Mouse (Mus musculus): Measurements from ENCODE around the gene Nectin1. TPM values are rescaled to one million over a fixed set of nuclear protein-coding genes. Genes with fewer than 3 reads are reported as not detected.

Nectin1 gene
- polyA plus RNA-seq, 1 experiment from 2014 or later: 9.7 TPM

DNA sequence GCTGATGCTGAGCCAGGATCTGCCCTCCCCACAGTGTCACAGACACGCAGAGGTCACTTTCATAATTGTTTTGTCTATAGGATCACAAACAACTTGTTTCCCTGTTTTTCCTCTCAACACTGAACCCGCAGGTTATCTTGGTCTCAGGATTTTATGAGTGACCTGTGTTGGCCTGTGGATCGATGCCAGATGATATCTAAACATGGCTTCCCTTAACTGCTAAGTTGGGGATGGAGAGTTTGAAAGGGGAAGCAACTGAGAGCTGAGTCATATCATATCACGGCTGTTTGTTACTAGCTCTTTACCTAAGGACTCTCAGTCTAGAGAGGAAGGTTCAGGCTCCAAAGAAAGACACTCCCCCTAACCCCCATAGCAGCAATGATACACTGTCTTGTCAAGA is 11.7 kb downstream of the Nectin1 start:
- Histone ChIP-seq H3K36me3 (peaks cover 4% of the 10 kb centered on the region; the same call in 1 of the 2 replicates), H3K27ac (replicated peaks) (no peak overlapping the region), H3K4me3 (no peak overlapping the region), H3K4me2 (replicated peaks) (no peak overlapping the region), H3K4me1 (peaks cover 80% of the 10 kb centered on the region), H3K9me3 (no peaks in the 10 kb centered on the region), H3K27me3 (no peaks in the 10 kb centered on the region), H3K9ac (replicated peaks) (no peak overlapping the region; the same call in 1 of the 2 replicates)
- 79% methylated on average over 4 of the region's 4 CpGs for WGBS
- ATAC-seq (ENCODE audit: low FRiP score, low read depth): no peak

GRCm38 (mm10) chr9:43755928-43756327 is 12.1 kb downstream of the Nectin1 start:
- 87% methylated on average over 2 of the region's 2 CpGs for WGBS

GRCm38 (mm10) chr9:43757225-43757624 is 13.4 kb downstream of the Nectin1 start:
- H3K36me3 ChIP-seq: peaks cover 3% of the 10 kb centered on the region; the same call in 1 of the 2 replicates
- H3K27me3 ChIP-seq: no peaks in the 10 kb centered on the region
- peaks cover 89% of the 10 kb centered on the region for H3K4me1 ChIP-seq
- no peak overlapping the region for H3K4me2 ChIP-seq (replicated peaks)
- no peak for ATAC-seq (ENCODE audit: low FRiP score, low read depth)
- H3K9me3 ChIP-seq: no peaks in the 10 kb centered on the region
- WGBS: 70% methylated on average over 10 of the region's 10 CpGs
- H3K27ac ChIP-seq (replicated peaks): no peak overlapping the region
- no peak overlapping the region for H3K4me3 ChIP-seq
- no peak overlapping the region for H3K9ac ChIP-seq (replicated peaks)

More at GRCm38 (mm10) chr9:43755928-43756327, 12.1 kb downstream of the Nectin1 start:
- no peak overlapping the region for H3K27ac ChIP-seq (replicated peaks)
- H3K27me3 ChIP-seq: no peaks in the 10 kb centered on the region
- H3K4me2 ChIP-seq (replicated peaks): no peak overlapping the region
- H3K4me3 ChIP-seq: no peak overlapping the region
- peaks cover 4% of the 10 kb centered on the region; the same call in 1 of the 2 replicates for H3K36me3 ChIP-seq
- ATAC-seq (ENCODE audit: low FRiP score, low read depth): no peak
- peaks cover 80% of the 10 kb centered on the region for H3K4me1 ChIP-seq
- H3K9me3 ChIP-seq: no peaks in the 10 kb centered on the region
- no peak overlapping the region for H3K9ac ChIP-seq (replicated peaks)

- Histone ChIP-seq H3K9me3 (no peaks in the 10 kb centered on the region), H3K36me3 (no peaks in the 10 kb centered on the region), H3K9ac (replicated peaks) (no peak overlapping the region), H3K27me3 (no peaks in the 10 kb centered on the region), H3K4me2 (replicated peaks) (no peak overlapping the region), H3K4me3 (no peak overlapping the region), H3K4me1 (peaks cover 85% of the 10 kb centered on the region), H3K27ac (replicated peaks) (0 out of 2 replicates have a peak overlapping the region, but pooled peaks have one; percentile 10)
- no peak for ATAC-seq (ENCODE audit: low FRiP score, low read depth)
- WGBS: 52% methylated on average over 5 of the region's 5 CpGs
Observed at GRCm38 (mm10) chr9:43757972-43758965, 14.5 kb downstream of the Nectin1 start.

GRCm38 (mm10) chr9:43760078-43760477 is 16.3 kb downstream of the Nectin1 start:
- no peaks in the 10 kb centered on the region; the same call in 1 of the 2 replicates for H3K9me3 ChIP-seq
- ATAC-seq (ENCODE audit: low FRiP score, low read depth): no peak
- no peaks in the 10 kb centered on the region for H3K27me3 ChIP-seq
- no peak overlapping the region for H3K4me2 ChIP-seq (replicated peaks)
- H3K36me3 ChIP-seq: no peaks in the 10 kb centered on the region
- H3K9ac ChIP-seq (replicated peaks): no peak overlapping the region
- H3K4me3 ChIP-seq: no peak overlapping the region
- 76% methylated on average over 12 of the region's 12 CpGs for WGBS
- peak overlapping the region; percentile 27 for H3K27ac ChIP-seq (replicated peaks)
- peaks cover 74% of the 10 kb centered on the region for H3K4me1 ChIP-seq

DNA sequence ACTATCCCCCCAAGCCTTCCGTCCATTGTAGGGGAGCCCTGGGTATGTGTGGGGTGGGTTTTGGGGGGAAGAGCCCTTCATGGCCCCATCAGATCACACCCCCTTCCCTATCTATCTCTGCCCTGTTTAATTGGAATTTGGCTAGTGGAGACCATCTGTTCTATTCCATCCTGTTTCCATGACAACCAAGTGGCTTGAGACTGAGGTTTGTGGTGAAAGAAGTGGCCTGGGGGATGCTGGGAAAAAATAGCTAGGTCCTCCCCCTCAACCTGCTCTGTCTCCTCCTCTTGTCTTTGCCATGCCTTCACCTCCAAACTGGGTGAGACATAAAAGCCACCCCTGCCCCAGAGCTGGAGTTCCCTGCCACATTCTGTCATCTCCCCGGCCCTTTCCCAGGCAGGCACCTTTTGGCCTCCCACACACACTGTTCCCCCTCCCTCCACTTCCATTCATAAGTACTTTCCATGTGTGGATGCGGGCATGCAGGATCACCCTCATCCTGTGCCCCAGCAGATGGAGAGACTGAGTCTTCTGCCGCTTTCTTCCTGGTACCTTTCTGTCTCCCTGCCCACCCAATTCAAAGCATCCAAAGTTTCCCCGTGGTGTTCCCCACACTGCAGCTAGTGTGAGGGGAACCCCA is 17.5 kb downstream of the Nectin1 start:
- Histone ChIP-seq H3K4me2 (replicated peaks) (peak overlapping the region; percentile 31), H3K36me3 (no peaks in the 10 kb centered on the region), H3K4me3 (no peak overlapping the region), H3K27ac (replicated peaks) (peak overlapping the region; percentile 90), H3K4me1 (peaks cover 72% of the 10 kb centered on the region), H3K9me3 (no peaks in the 10 kb centered on the region; the same call in 1 of the 2 replicates), H3K27me3 (no peaks in the 10 kb centered on the region), H3K9ac (replicated peaks) (0 out of 2 replicates have a peak overlapping the region, but pooled peaks have one; percentile 11)
- WGBS: 45% methylated on average over 5 of the region's 5 CpGs
- peak; percentile 84 for ATAC-seq (ENCODE audit: low FRiP score, low read depth)

- Histone ChIP-seq H3K36me3 (no peaks in the 10 kb centered on the region), H3K9ac (replicated peaks) (no peak overlapping the region), H3K4me2 (replicated peaks) (no peak overlapping the region; the same call in 1 of the 2 replicates), H3K9me3 (no peaks in the 10 kb centered on the region; the same call in 1 of the 2 replicates), H3K4me1 (peaks cover 66% of the 10 kb centered on the region), H3K27me3 (no peaks in the 10 kb centered on the region), H3K4me3 (no peak overlapping the region), H3K27ac (replicated peaks) (peak overlapping the region; percentile 90)
- ATAC-seq (ENCODE audit: low FRiP score, low read depth): no peak
- WGBS: 83% methylated on average over 3 of the region's 3 CpGs
Observed at GRCm38 (mm10) chr9:43761941-43762340, 18.2 kb downstream of the Nectin1 start.

DNA sequence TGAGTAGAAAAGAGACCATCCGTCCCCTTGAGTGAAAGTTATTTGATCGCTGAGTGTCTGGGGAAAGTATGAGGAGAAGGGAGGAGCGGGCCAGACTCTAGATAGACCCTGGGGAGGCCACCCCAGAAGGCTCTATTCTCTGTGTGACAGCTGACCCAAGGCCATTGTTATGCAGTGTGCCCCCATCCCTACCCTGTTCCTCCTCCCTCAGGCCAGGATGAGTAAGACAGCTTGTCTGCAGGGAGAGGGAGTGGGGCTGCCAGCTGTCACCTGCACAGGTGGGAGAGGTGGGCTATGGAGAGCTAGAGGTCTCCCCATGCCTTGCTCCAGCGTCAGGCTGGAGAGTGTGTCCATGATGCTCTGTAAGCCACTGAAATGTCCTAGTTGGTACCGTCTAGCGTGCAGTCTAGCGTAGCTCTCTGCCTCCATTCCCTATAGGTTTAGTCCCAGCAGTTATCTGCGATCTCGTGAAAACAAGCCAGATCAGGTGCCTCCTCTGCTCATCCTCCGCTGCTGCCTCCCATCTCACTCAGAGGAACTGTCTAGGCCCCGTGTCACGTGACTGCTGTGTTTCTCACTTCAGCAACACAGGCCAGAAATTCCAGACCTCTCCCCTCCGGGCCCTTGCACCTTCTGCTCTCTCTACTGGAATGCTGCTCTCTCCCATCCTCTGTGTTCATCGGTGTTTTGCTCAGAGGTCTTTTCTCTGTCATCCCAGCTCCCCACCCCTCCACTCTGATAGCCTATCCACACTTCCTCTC is 21.8 kb downstream of the Nectin1 start:
- H3K4me2 ChIP-seq (replicated peaks): no peak overlapping the region
- H3K27me3 ChIP-seq: no peaks in the 10 kb centered on the region
- ATAC-seq (ENCODE audit: low FRiP score, low read depth): no peak
- no peaks in the 10 kb centered on the region; the same call in 1 of the 2 replicates for H3K9me3 ChIP-seq
- H3K36me3 ChIP-seq: no peaks in the 10 kb centered on the region
- H3K9ac ChIP-seq (replicated peaks): 0 out of 2 replicates have a peak overlapping the region, but pooled peaks have one; percentile 12
- H3K4me3 ChIP-seq: no peak overlapping the region
- H3K4me1 ChIP-seq: peaks cover 62% of the 10 kb centered on the region
- H3K27ac ChIP-seq (replicated peaks): peak overlapping the region; percentile 36
- WGBS: 76% methylated on average over 14 of the region's 14 CpGs

DNA sequence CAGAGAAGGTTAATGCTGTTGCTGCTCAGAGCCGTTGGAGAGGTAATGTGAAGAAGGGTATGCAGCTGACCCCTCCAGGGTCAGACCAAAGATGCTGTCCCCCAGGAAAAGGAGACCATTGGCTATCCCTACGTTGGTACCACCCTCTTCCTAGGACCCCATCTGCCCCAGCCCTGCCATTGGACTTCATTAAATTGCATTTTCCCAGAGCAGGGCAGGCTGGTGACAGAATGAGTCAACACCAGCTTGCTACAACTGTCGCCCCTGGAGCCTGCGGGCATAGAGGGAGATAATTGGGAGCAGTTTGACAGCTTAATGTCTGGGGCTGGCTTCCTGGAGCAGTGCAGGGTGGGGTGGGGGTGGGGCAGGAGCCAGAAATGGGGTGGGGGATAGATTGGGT is 25.0 kb downstream of the Nectin1 start:
- H3K4me2 ChIP-seq (replicated peaks): no peak overlapping the region
- H3K4me3 ChIP-seq: no peak overlapping the region
- H3K27me3 ChIP-seq: no peaks in the 10 kb centered on the region
- H3K9ac ChIP-seq (replicated peaks): no peak overlapping the region
- H3K4me1 ChIP-seq: peaks cover 52% of the 10 kb centered on the region
- peak; percentile 81 for ATAC-seq (ENCODE audit: low FRiP score, low read depth)
- no peaks in the 10 kb centered on the region; the same call in 1 of the 2 replicates for H3K9me3 ChIP-seq
- H3K27ac ChIP-seq (replicated peaks): peak overlapping the region; percentile 64
- WGBS: 14% methylated on average over 4 of the region's 4 CpGs
- no peaks in the 10 kb centered on the region for H3K36me3 ChIP-seq

DNA sequence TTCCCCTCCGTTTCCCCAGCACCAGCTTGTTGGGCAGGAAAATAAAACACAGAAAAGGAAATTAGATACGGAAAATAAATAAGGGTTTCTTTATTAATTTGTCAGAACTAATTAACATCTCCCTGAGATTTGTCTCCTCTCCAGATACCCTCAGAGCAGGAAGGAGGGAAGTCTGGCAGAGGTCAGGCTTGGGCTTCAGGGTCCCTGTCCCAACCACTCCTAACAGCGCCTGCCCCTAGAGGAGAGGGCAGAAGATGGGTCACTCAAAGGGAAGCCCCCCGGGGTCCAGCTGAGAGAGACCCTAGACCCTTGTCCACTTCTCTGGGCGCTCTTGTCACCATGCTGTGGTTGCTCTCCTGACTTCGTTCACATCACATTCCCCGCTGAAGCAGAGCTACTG is 25.4 kb downstream of the Nectin1 start:
- H3K27me3 ChIP-seq: no peaks in the 10 kb centered on the region
- peaks cover 56% of the 10 kb centered on the region for H3K4me1 ChIP-seq
- H3K27ac ChIP-seq (replicated peaks): 0 out of 2 replicates have a peak overlapping the region, but pooled peaks have one; percentile 64
- no peaks in the 10 kb centered on the region for H3K9me3 ChIP-seq
- 74% methylated on average over 7 of the region's 7 CpGs for WGBS
- ATAC-seq (ENCODE audit: low FRiP score, low read depth): no peak
- no peak overlapping the region for H3K4me2 ChIP-seq (replicated peaks)
- H3K36me3 ChIP-seq: no peaks in the 10 kb centered on the region
- H3K4me3 ChIP-seq: no peak overlapping the region
- no peak overlapping the region for H3K9ac ChIP-seq (replicated peaks)

GRCm38 (mm10) chr9:43769940-43770339 is 26.2 kb downstream of the Nectin1 start:
- no peak overlapping the region for H3K27ac ChIP-seq (replicated peaks)
- no peak overlapping the region for H3K4me2 ChIP-seq (replicated peaks)
- peaks cover 55% of the 10 kb centered on the region for H3K4me1 ChIP-seq
- H3K27me3 ChIP-seq: no peaks in the 10 kb centered on the region
- 79% methylated on average over 4 of the region's 4 CpGs for WGBS
- no peak overlapping the region for H3K4me3 ChIP-seq
- H3K36me3 ChIP-seq: no peaks in the 10 kb centered on the region
- H3K9me3 ChIP-seq: no peaks in the 10 kb centered on the region
- ATAC-seq (ENCODE audit: low FRiP score, low read depth): no peak
- no peak overlapping the region for H3K9ac ChIP-seq (replicated peaks)

Data from midbrain, embryonic 12.5 days (tissue).